Mouse (Mus musculus) forebrain, embryonic 11.5 days (tissue): ENCODE measurements at regions not wholly inside any gene's neighbourhood (a gene's known extent, or its start where the extent isn't known, plus 50 kb on each side); places are given as distances from the start of the nearest gene placed in this dataset.

Experiments
- ATAC-seq: fragments of 200-750 bp; cut with Nextera tagmentation; replicated peaks from 2 replicates; pipeline ENCODE4 v1.8.0; 2017; ENCODE audit warnings: moderate TSS enrichment; ENCODE audit not compliant: low FRiP score
- DNase-seq: peaks from one replicate; pipeline ENCODE4 v3.0.0-alpha.2; 2017; ENCODE audit warnings: low spot score
- H3K27ac ChIP-seq: fragments of 300-500 bp; sonication (generic); 2 replicates; pipeline ENCODE4 v1.5.1; 2014; ENCODE audit warnings: low read depth, low read length
- H3K27me3 ChIP-seq: fragments of 300-500 bp; sonication (generic); 2 replicates; pipeline ENCODE4 v1.6.1; 2014; ENCODE audit warnings: mild to moderate bottlenecking, low read length, mixed read lengths; ENCODE audit not compliant: control insufficient read depth, insufficient read depth
- H3K36me3 ChIP-seq: fragments of 300-500 bp; sonication (generic); 2 replicates; pipeline ENCODE4 v1.6.1; 2014; ENCODE audit warnings: mild to moderate bottlenecking, low read length, moderate library complexity, mixed read lengths; ENCODE audit not compliant: control insufficient read depth, insufficient read depth
- H3K4me1 ChIP-seq: fragments of 300-500 bp; sonication (generic); replicated peaks from 2 replicates; pipeline ENCODE4 v1.6.1; 2014; ENCODE audit warnings: low read length, mixed read lengths; ENCODE audit not compliant: control insufficient read depth, insufficient read depth
- H3K4me2 ChIP-seq: fragments of 300-500 bp; sonication (generic); 2 replicates; pipeline ENCODE4 v1.6.1; 2014; ENCODE audit warnings: low read depth, mild to moderate bottlenecking, low read length, moderate library complexity, mixed read lengths; ENCODE audit not compliant: severe bottlenecking
- H3K4me3 ChIP-seq: fragments of 300-500 bp; sonication (generic); 2 replicates; pipeline ENCODE4 v1.5.1; 2014; ENCODE audit warnings: low read depth, low read length
- H3K9ac ChIP-seq: fragments of 300-500 bp; sonication (generic); 2 replicates; pipeline ENCODE4 v1.6.1; 2014; ENCODE audit warnings: low read length
- H3K9me3 ChIP-seq: fragments of 300-500 bp; sonication (generic); 2 replicates; pipeline ENCODE4 v1.6.1; 2016; ENCODE audit warnings: low read length, mixed read lengths; ENCODE audit not compliant: control insufficient read depth
- WGBS: fragments of 180-500 bp; shearing (Covaris S2); extraction: QIAGEN DNeasy Blood & Tissue Kit; methylation state at CpG from one replicate; pipeline ENCODE4 v1.1.7; 2014; 5-methylcytosine and 5-hydroxymethylcytosine counted together

GRCm38 (mm10) chr4:58699236-58699798 is 88.2 kb downstream of the Olfr267 start:
- H3K4me1 ChIP-seq = no peaks in the 10 kb centered on the region
- no peak overlapping the region for H3K4me3 ChIP-seq
- H3K9me3 ChIP-seq = no peaks in the 10 kb centered on the region
- H3K36me3 ChIP-seq = no peaks in the 10 kb centered on the region
- 96% methylated on average over 11 of the region's 11 CpGs for WGBS
- DNase-seq (no peak), ATAC-seq (no peak)
- H3K27me3 ChIP-seq = no peaks in the 10 kb centered on the region
- no peak overlapping the region for H3K9ac ChIP-seq
- H3K4me2 ChIP-seq = no peak overlapping the region
- no peak overlapping the region for H3K27ac ChIP-seq

- H3K4me1 ChIP-seq = no peaks in the 10 kb centered on the region
- no peak overlapping the region for H3K27ac ChIP-seq
- 81% methylated on average over 5 of the region's 5 CpGs for WGBS
- no peak overlapping the region for H3K9ac ChIP-seq
- no peaks in the 10 kb centered on the region for H3K36me3 ChIP-seq
- H3K4me3 ChIP-seq = no peak overlapping the region
- H3K27me3 ChIP-seq = no peaks in the 10 kb centered on the region
- DNase-seq (no peak), ATAC-seq (no peak)
- no peak overlapping the region for H3K4me2 ChIP-seq
- no peaks in the 10 kb centered on the region for H3K9me3 ChIP-seq
Measured at GRCm38 (mm10) chr4:58698828-58699227, 88.7 kb downstream of the Olfr267 start.

GRCm38 (mm10) chr4:58696684-58697083 is 90.8 kb downstream of the Olfr267 start:
- Histone ChIP-seq H3K27ac (no peak overlapping the region), H3K36me3 (no peaks in the 10 kb centered on the region), H3K4me1 (no peaks in the 10 kb centered on the region), H3K27me3 (no peaks in the 10 kb centered on the region), H3K4me3 (no peak overlapping the region), H3K9me3 (no peaks in the 10 kb centered on the region), H3K9ac (no peak overlapping the region), H3K4me2 (no peak overlapping the region)
- DNase-seq (no peak), ATAC-seq (no peak)
- 64% methylated on average over 4 of the region's 4 CpGs for WGBS

GRCm38 (mm10) chr4:58695281-58695680 is 92.2 kb downstream of the Olfr267 start:
- Histone ChIP-seq H3K36me3 (no peaks in the 10 kb centered on the region), H3K4me3 (no peak overlapping the region), H3K27me3 (no peaks in the 10 kb centered on the region), H3K9ac (no peak overlapping the region), H3K27ac (no peak overlapping the region), H3K4me1 (no peaks in the 10 kb centered on the region), H3K4me2 (no peak overlapping the region), H3K9me3 (no peaks in the 10 kb centered on the region)
- 65% methylated on average over 6 of the region's 6 CpGs for WGBS
- ATAC-seq (no peak), DNase-seq (no peak)

- Histone ChIP-seq H3K9me3 (no peaks in the 10 kb centered on the region), H3K4me1 (no peaks in the 10 kb centered on the region), H3K4me3 (no peak overlapping the region), H3K27me3 (no peaks in the 10 kb centered on the region), H3K36me3 (no peaks in the 10 kb centered on the region), H3K27ac (no peak overlapping the region), H3K9ac (no peak overlapping the region), H3K4me2 (no peak overlapping the region)
- DNase-seq = no peak
- WGBS = 87% methylated on average over 6 of the region's 6 CpGs
- no peak for ATAC-seq
Measured at GRCm38 (mm10) chr4:58693018-58693417, 94.5 kb downstream of the Olfr267 start.

GRCm38 (mm10) chr4:58681926-58682325 is 105.6 kb downstream of the Olfr267 start:
- Histone ChIP-seq H3K9me3 (no peaks in the 10 kb centered on the region), H3K4me1 (no peaks in the 10 kb centered on the region), H3K36me3 (no peaks in the 10 kb centered on the region), H3K4me3 (no peak overlapping the region), H3K27me3 (no peaks in the 10 kb centered on the region), H3K4me2 (no peak overlapping the region), H3K27ac (no peak overlapping the region), H3K9ac (no peak overlapping the region)
- WGBS = 83% methylated on average over 4 of the region's 4 CpGs
- DNase-seq (no peak), ATAC-seq (no peak)

- 38% methylated on average over 5 of the region's 6 CpGs for WGBS
- H3K36me3 ChIP-seq = no peaks in the 10 kb centered on the region
- peak; percentile 63; the same call in 1 of the 2 replicates for ATAC-seq
- no peaks in the 10 kb centered on the region for H3K9me3 ChIP-seq
- no peak overlapping the region for H3K9ac ChIP-seq
- DNase-seq = peak; percentile 54
- H3K27me3 ChIP-seq = no peaks in the 10 kb centered on the region
- no peak overlapping the region for H3K4me3 ChIP-seq
- no peak overlapping the region; the same call in 1 of the 2 replicates for H3K27ac ChIP-seq
- no peak overlapping the region for H3K4me2 ChIP-seq
- no peaks in the 10 kb centered on the region for H3K4me1 ChIP-seq
Measured at GRCm38 (mm10) chr4:58677701-58678385, 109.7 kb downstream of the Olfr267 start.

- no peak overlapping the region for H3K9ac ChIP-seq
- H3K4me1 ChIP-seq = peaks cover 13% of the 10 kb centered on the region; the same call in 1 of the 2 replicates
- peak; percentile 55 for DNase-seq
- 0 out of 2 replicates have a peak, but pooled peaks have one; percentile 0 for ATAC-seq
- no peaks in the 10 kb centered on the region for H3K9me3 ChIP-seq
- peak overlapping the region; percentile 62 for H3K27ac ChIP-seq
- H3K4me3 ChIP-seq = no peak overlapping the region
- no peaks in the 10 kb centered on the region for H3K36me3 ChIP-seq
- H3K4me2 ChIP-seq = peak overlapping the region; percentile 24; the same call in 1 of the 2 replicates
- 34% methylated on average over 14 of the region's 14 CpGs for WGBS
- H3K27me3 ChIP-seq = peaks cover 3% of the 10 kb centered on the region; the same call in 1 of the 2 replicates
Measured at GRCm38 (mm10) chr4:58671406-58672035, 116.0 kb downstream of the Olfr267 start.
